Mouse (Mus musculus) midbrain, embryonic 10.5 days (tissue): ENCODE measurements around the gene Tle2. TPM values are rescaled to one million over a fixed set of nuclear protein-coding genes. Genes with fewer than 3 reads are reported as not detected.

Experiments
- DNase-seq: peaks from one replicate; pipeline ENCODE4 v3.0.0-alpha.2; 2017; ENCODE audit warnings: low spot score
- H3K27ac ChIP-seq: fragments of 300-500 bp; sonication (generic); replicated peaks from 2 replicates; pipeline ENCODE4 v1.5.1; 2016; ENCODE audit warnings: mild to moderate bottlenecking
- H3K27me3 ChIP-seq: fragments of 300-500 bp; sonication (generic); 2 replicates; pipeline ENCODE4 v1.6.1; 2016; ENCODE audit warnings: low read depth, mild to moderate bottlenecking; ENCODE audit not compliant: poor library complexity, severe bottlenecking
- H3K36me3 ChIP-seq: fragments of 300-500 bp; sonication (generic); 2 replicates; pipeline ENCODE4 v1.6.1; 2016; ENCODE audit warnings: mild to moderate bottlenecking, moderate library complexity
- H3K4me1 ChIP-seq: fragments of 300-500 bp; sonication (generic); 2 replicates; pipeline ENCODE4 v1.6.1; 2016
- H3K4me3 ChIP-seq: fragments of 300-500 bp; sonication (generic); 2 replicates; pipeline ENCODE4 v1.5.1; 2016; ENCODE audit warnings: mild to moderate bottlenecking, moderate library complexity
- H3K9me3 ChIP-seq: fragments of 300-500 bp; sonication (generic); replicated peaks from 2 replicates; pipeline ENCODE4 v1.6.1; 2016; ENCODE audit warnings: mild to moderate bottlenecking
- WGBS: fragments of 180-500 bp; shearing (Covaris S2); methylation state at CpG from one replicate; pipeline ENCODE4 v1.1.7; 2016; 5-methylcytosine and 5-hydroxymethylcytosine counted together
- polyA plus RNA-seq: library from polyadenylated mRNA; unstranded; fragments of >200 nt; fragmentation: Nextera tagmentation; extraction: Ambion mirVana; gene quantifications from 2 replicates; pipeline ENCODE4 v1.2.1, GENCODE M21; 2016

Gene Tle2
- polyA plus RNA-seq, 1 experiment from 2014 or later, result 9.7 TPM

DNA sequence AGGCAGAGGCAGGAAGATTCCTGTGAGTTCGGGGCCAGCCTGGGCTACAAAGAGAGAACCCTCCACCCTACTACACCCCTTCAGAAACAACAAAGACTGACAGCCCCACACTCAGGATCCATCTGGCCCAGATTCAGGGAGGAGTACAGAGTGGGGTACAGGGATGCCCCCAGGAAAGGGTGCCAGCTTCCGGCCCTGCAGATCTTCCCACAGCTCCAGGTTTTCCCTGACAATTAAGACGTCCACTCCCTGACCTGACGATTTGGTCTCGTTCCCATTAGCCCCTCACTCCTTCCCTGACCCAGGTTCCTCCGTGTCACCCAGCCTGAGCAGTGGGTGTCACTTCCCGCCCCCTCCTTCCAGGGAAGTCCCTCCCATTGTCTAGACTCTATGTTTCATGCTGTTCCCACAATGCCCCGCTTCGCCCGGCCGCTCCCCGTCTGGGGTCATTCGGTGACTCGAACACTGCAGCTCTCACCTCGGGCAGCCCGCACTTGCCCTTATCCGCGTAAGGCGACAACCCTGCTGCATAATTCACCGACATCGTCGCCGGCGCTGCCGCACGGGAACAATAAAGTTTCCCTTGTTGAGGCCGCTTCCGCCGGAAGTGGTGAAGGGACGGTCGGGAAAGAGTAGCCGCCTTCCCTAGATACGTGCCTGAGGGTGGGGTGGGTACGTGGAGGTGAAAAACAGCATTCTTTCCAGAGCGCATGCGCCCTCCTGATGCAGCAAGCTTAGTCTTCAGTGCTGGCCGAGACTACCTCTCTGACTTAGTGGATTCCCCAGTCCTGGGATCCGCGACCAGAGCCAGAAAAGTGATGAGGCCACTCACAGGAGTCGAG is 52.9 kb downstream of the Tle2 start, which contains the start of gene Sirt6:
TSS of gene Sirt6 (minus strand) at position 804 of the 842 bp plus-strand sequence.
- peaks cover 43% of the 10 kb centered on the region for H3K36me3 ChIP-seq
- 6% methylated on average over 40 of the region's 40 CpGs for WGBS
- no peaks in the 10 kb centered on the region for H3K9me3 ChIP-seq
- peaks cover under 1% of the 10 kb centered on the region; the same call in 1 of the 2 replicates for H3K27me3 ChIP-seq
- peak; percentile 94 for DNase-seq
- H3K27ac ChIP-seq, result peak within 1 kb of the TSS; percentile 89
- H3K4me1 ChIP-seq, result peaks cover 25% of the 10 kb centered on the region
- peak within 1 kb of the TSS; percentile 63 for H3K4me3 ChIP-seq

DNA sequence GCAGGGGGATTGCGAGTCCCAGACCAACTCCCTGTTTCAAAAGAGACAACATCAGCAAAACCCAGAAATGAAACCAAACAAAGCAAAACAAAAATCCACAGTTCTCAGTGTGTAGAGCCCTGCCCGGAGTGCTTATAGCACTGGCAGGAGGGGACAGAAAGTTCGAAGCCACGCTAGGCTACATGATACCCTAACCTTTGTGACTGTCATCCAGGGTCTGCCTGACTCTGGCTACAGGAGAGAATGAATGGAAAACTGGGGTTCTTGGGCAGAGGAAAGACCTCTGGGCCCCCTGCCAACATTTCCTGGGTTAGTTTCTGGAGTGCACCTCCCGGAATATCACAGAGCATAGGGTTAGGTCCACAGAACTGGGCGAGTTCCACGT is 53.5 kb downstream of the Tle2 start:
- 71% methylated on average over 7 of the region's 7 CpGs for WGBS
- Histone ChIP-seq H3K4me3 (peak overlapping the region; percentile 63), H3K27me3 (peaks cover 7% of the 10 kb centered on the region), H3K36me3 (peaks cover 37% of the 10 kb centered on the region), H3K9me3 (no peaks in the 10 kb centered on the region), H3K27ac (peak overlapping the region; percentile 89), H3K4me1 (peaks cover 25% of the 10 kb centered on the region)
- no peak for DNase-seq

DNA sequence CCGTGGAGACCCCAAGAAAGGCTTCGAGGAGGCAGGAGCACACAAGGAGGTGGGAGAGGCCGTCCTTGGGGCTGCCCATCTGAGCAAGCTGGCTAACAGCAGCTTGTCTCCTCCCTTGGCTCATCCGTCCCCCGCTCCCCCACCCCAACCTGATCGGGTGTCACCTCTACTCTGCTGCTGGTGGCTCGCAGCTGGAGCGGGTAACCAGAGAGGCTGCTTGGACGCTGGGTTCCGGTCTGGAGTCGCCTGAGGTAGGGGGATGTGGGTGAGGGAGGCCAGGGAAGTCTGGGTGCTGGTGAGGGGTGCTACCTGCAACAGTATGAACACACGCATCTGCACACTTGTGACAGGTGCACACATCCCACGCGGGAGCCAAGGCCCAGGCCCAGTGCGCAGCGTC is 54.0 kb downstream of the Tle2 start, which contains the start of gene Ankrd24:
TSS of gene Ankrd24 (plus strand) at position 151 of the 400 bp plus-strand sequence.
- no peak for DNase-seq

DNA sequence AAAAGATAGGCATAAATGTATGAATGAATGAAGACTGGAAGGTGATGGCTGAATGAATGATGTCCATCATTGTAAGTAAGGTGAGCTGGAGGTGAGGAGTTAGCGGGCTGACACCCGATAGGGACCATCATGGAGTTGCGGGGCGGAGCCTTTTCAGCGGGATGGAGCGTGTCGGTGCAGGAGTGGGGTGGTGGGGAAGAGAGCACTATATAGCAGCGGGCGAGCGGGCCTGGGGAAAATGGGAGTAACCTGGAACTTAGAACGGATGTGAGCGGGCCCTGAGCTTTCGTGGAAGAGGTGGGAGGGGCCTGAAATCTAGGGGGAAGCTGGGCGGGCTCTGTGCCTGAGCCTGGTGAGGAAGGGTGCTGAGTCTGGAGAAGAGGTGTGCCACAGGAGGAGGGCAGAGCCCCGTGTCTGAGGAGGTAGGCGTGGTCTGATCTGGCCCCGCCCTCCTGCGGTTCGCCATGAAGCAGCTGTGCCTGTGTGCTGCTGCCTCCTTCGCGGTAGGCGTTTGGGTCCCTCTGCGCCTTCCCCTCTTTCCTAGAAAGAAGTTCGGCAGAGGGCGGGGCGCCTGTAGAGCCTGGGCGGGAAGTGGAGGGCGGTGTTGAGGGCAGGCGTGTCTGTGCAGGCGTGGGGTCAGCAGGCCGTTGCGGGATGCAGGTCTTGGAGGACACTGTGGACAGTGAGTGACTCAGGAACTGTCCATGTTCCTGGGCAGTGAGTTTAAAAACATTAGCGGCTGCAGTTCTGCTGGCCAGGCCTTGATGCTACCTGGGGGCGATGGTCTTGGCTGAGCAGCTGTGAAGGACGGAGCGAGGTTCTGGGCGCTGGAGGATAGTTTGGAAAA is 59.1 kb downstream of the Tle2 start:
- H3K36me3 ChIP-seq, result no peaks in the 10 kb centered on the region
- peak overlapping the region; percentile 62 for H3K4me3 ChIP-seq
- H3K4me1 ChIP-seq, result peaks cover 21% of the 10 kb centered on the region
- no peaks in the 10 kb centered on the region for H3K9me3 ChIP-seq
- H3K27me3 ChIP-seq, result peaks cover 26% of the 10 kb centered on the region
- peak overlapping the region; percentile 79 for H3K27ac ChIP-seq
- 4% methylated on average over 37 of the region's 37 CpGs for WGBS
- DNase-seq, result peak; percentile 80

More for the DNA sequence above, 54.0 kb downstream of the Tle2 start, which contains the start of gene Ankrd24:
- Histone ChIP-seq H3K4me3 (peak within 1 kb of the TSS; percentile 63), H3K9me3 (no peaks in the 10 kb centered on the region), H3K4me1 (peaks cover 30% of the 10 kb centered on the region), H3K27ac (peak within 1 kb of the TSS; percentile 89), H3K27me3 (peaks cover 10% of the 10 kb centered on the region), H3K36me3 (peaks cover 31% of the 10 kb centered on the region)
- WGBS, result 80% methylated on average over 16 of the region's 16 CpGs

DNA sequence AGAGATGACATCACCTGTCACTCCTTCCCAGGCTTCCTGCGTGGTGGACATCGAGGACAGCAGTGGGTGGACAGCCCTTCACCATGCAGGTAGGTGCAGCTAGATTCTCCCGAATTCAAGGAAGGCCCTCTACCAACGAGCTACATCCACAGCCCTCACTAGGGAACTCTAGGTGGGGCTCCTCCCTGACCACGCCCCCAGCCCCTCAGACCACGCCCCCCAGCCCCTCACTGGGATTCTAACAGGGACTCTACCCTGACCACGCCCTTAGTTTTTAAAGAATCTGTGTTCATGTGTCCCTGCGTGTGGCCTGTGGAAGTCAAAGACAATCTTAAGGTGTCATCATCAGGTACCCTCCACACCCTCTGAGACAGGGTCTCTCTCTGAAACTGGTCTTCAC is 62.0 kb downstream of the Tle2 start:
- no peaks in the 10 kb centered on the region for H3K9me3 ChIP-seq
- H3K27ac ChIP-seq, result no peak overlapping the region
- DNase-seq, result no peak
- H3K27me3 ChIP-seq, result peaks cover 26% of the 10 kb centered on the region
- 19% methylated on average over 8 of the region's 8 CpGs for WGBS
- no peaks in the 10 kb centered on the region for H3K36me3 ChIP-seq
- peaks cover 24% of the 10 kb centered on the region for H3K4me1 ChIP-seq
- H3K4me3 ChIP-seq, result no peak overlapping the region

DNA sequence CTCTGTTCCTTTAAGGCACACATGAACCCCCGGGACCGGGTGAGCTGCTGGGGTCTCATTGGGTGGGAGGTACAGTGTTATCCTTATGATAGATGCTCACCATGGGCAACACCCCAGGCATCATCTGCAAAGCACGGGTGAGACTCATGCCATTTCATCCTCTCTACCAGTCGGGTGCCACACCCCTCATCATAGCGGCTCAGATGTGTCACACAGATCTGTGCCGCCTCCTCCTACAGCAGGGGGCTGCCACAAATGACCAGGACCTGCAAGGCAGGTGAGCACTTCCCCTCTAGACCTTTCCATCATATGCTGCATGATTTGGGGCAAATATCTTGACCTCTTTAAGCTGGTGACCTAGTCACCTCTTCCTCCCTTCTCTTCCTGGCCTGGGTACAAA is 63.7 kb downstream of the Tle2 start:
- Histone ChIP-seq H3K9me3 (no peaks in the 10 kb centered on the region), H3K36me3 (no peaks in the 10 kb centered on the region), H3K27ac (no peak overlapping the region), H3K27me3 (peaks cover 26% of the 10 kb centered on the region), H3K4me1 (peaks cover 39% of the 10 kb centered on the region), H3K4me3 (no peak overlapping the region)
- WGBS, result 75% methylated on average over 6 of the region's 6 CpGs
- DNase-seq, result no peak

Other genes with a start within 250 kb of the Tle2 start
- 2.9 and 3.3 TPM in 2 replicates for gene Tbxa2r, start 245.8 kb upstream of the Tle2 start, polyA plus RNA-seq
- gene Gipc3, start 231.3 kb upstream of the Tle2 start, polyA plus RNA-seq, result not detected in 2 replicates
- 102 and 115 TPM in 2 replicates for gene Hmg20b, start 224.1 kb upstream of the Tle2 start, polyA plus RNA-seq
- 9.3 and 10.6 TPM in 2 replicates for gene Mfsd12, start 217.1 kb upstream of the Tle2 start, polyA plus RNA-seq
- gene 4930404N11Rik, start 208.7 kb upstream of the Tle2 start, polyA plus RNA-seq, result 0.38 and 0.39 TPM in 2 replicates
- 138 and 146 TPM in 2 replicates for gene Fzr1, start 196.0 kb upstream of the Tle2 start, polyA plus RNA-seq
- gene Dohh, start 190.1 kb upstream of the Tle2 start, polyA plus RNA-seq, result 93.4 and 98.7 TPM in 2 replicates
- 2.9 and 3.4 TPM in 2 replicates for gene Gm48551, start 190.1 kb upstream of the Tle2 start, polyA plus RNA-seq
- gene Gm48552, start 185.6 kb upstream of the Tle2 start, polyA plus RNA-seq, result 1.7 and 2.9 TPM in 2 replicates
- 1.7 and 2.3 TPM in 2 replicates for gene Smim24, start 181.5 kb upstream of the Tle2 start, polyA plus RNA-seq
- gene Nfic, start 118.9 kb upstream of the Tle2 start, polyA plus RNA-seq, result 8.7 and 11.7 TPM in 2 replicates
- 5.0 and 10.8 TPM in 2 replicates for gene Celf5, start 91.9 kb upstream of the Tle2 start, polyA plus RNA-seq
- gene Ncln, start 78.2 kb upstream of the Tle2 start, polyA plus RNA-seq, result 84.5 and 87.5 TPM in 2 replicates
- gene S1pr4, start 74.4 kb upstream of the Tle2 start, polyA plus RNA-seq, result 0.37 and 0.89 TPM in 2 replicates
- 0.53 and 0.85 TPM in 2 replicates for gene Gna15, start 50.3 kb upstream of the Tle2 start, polyA plus RNA-seq
- gene Gna11, start 29.4 kb upstream of the Tle2 start, polyA plus RNA-seq, result 70.7 and 73.7 TPM in 2 replicates
- gene Aes, start 15.1 kb upstream of the Tle2 start, polyA plus RNA-seq, result 334 and 467 TPM in 2 replicates
- 6.0 and 8.8 TPM in 2 replicates for gene Tle6, start 26.5 kb downstream of the Tle2 start, polyA plus RNA-seq
- 1.4 and 2.0 TPM in 2 replicates for gene BC025920, start 31.7 kb downstream of the Tle2 start, polyA plus RNA-seq
- 49.3 and 58.7 TPM in 2 replicates for gene Sirt6, start 53.2 kb downstream of the Tle2 start, polyA plus RNA-seq
- gene Ankrd24, start 54.0 kb downstream of the Tle2 start, polyA plus RNA-seq, result 5.8 and 5.9 TPM in 2 replicates
- 4.9 and 5.6 TPM in 2 replicates for gene Gm10778, start 74.5 kb downstream of the Tle2 start, polyA plus RNA-seq
- gene Zfp433, start 130.3 kb downstream of the Tle2 start, polyA plus RNA-seq, result 18.8 and 19.0 TPM in 2 replicates
- 13.2 and 15.5 TPM in 2 replicates for gene Gm3055, start 196.6 kb downstream of the Tle2 start, polyA plus RNA-seq
- gene Gm4767, start 237.6 kb downstream of the Tle2 start, polyA plus RNA-seq, result 2.1 and 3.3 TPM in 2 replicates